Mouse (Mus musculus) effector memory CD4-positive, alpha-beta T cell, adult 7 months (primary cell): ENCODE data around the gene Bach1. TPM values are rescaled to one million over a fixed set of nuclear protein-coding genes. Genes with fewer than 3 reads are reported as not detected.

ENCODE experiments used
- polyA plus RNA-seq: library from polyadenylated mRNA; unstranded; fragments of 100-300 nt; shearing (Covaris generic); gene quantifications from one replicate; pipeline ENCODE4 v1.2.1, GENCODE M21; 2017

The Bach1 gene
- 5.5 TPM for polyA plus RNA-seq

DNA sequence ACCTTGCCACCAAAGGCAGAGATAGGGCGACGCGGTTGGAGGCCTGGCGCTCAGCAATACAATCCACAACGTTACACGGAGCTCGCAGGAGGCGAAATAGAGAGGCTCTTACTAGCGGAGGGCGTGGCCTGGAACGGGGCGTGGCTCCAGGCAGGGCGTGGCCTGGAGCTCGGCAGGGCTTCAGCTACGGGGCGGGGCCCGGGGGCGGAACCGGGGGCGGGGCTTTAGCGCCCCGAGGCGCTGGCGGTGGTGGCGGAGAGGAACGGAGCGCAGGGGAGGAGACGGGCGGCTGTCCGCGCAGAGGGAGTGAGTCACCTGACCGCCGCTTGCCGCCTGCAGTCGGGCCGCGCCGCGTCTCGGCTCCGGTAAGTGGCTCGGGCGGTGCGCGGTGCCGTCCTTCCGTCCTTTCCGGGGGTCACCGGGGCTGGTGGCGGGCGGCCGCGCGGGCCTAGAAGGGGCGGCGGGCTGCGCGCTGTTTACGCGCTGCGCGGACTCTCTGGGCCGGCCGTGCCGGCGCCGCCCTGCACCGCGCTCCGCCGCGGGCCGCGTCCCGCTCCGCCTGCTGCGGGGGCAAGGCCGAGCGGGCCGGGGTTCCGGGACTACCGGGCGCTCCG, at the start of gene Bach1:
Gene Bach1, plus strand, starts transcription at position 254 of the 614 bp plus-strand sequence.

Other genes starting within 250 kb of the Bach1 start
- gene Usp16, start 244.2 kb upstream of the Bach1 start, polyA plus RNA-seq: 94.0 TPM
- 295 TPM for gene Cct8, start 203.1 kb upstream of the Bach1 start, polyA plus RNA-seq
- not detected for gene Map3k7cl, start 145.6 kb upstream of the Bach1 start, polyA plus RNA-seq